9 mouse cellular contexts compared by ENCODE assay signal in genomic region chr5:48402497-48402896, GRCm38 (mm10).
A peak's percentile ranks its signal among the peaks of the same experiment; 100 is the strongest.
DNase-seq lines count a peak whose midpoint lies in the region; ATAC-seq and TF ChIP-seq lines count a peak whose summit lies in the region.
"Had no signal": no experiment of that assay in that cellular context is flagged by ENCODE, and none has a peak within 500 bp of the region (broad histone marks: within the 10 kb centered on the region; RNA-seq: fewer than 3 reads in every experiment).

No protein-coding gene starts in this region.

- TF ChIP-seq CTCF in stomach, postnatal 0 days (IDR thresholded peaks at IDR 0.05; ENCODE audit: low read depth) = no peak

- TF ChIP-seq EP300 in stomach, postnatal 0 days (optimal IDR thresholded peaks at IDR 0.05) = no peak

- no peak overlapping the region for H3K4me2 ChIP-seq in stomach, postnatal 0 days (replicated peaks; ENCODE audit: low read depth)
- H3K4me2 ChIP-seq: neural tube, embryonic 12.5 days had no signal

- ATAC-seq in erythroid progenitor cell, adult 5-6 weeks (replicated peaks; ENCODE audit: low FRiP score, poor library complexity, severe bottlenecking) = no peak
- no peak for ATAC-seq in megakaryocyte progenitor cell, adult 5-6 weeks (replicated peaks; ENCODE audit: poor library complexity)
- ATAC-seq in stomach, postnatal 0 days (ENCODE audit: low FRiP score, low TSS enrichment) = no peak

- H3K9ac ChIP-seq in stomach, postnatal 0 days (ENCODE audit: low read length) = no peak overlapping the region
- H3K9ac ChIP-seq: neural tube, embryonic 12.5 days had no signal

- H3K36me3 ChIP-seq in stomach, postnatal 0 days (ENCODE audit: control insufficient read depth, insufficient read depth, low read length) = 0 out of 2 replicates have a peak, but pooled peaks cover 4% of the 10 kb centered on the region
- H3K36me3 ChIP-seq: neural tube, embryonic 12.5 days had no signal

- intact Hi-C loops in heart, postnatal 36 days (cut with DNase I) = no loop called here

- H3K9me3 ChIP-seq in stomach, postnatal 0 days (ENCODE audit: control insufficient read depth, low read length) = no peaks in the 10 kb centered on the region
- H3K9me3 ChIP-seq: neural tube, embryonic 12.5 days had no signal

- 67% methylated on average over 3 of the region's 3 CpGs for WGBS in stomach, postnatal 0 days

- H3K27ac ChIP-seq in stomach, postnatal 0 days (replicated peaks) = no peak overlapping the region
- H3K27ac ChIP-seq: neural tube, embryonic 12.5 days had no signal

- peak; percentile 11 for DNase-seq in heart, adult 8-10 months (ENCODE audit: low spot score)
- DNase-seq in heart, postnatal 36 days = no peak
- DNase-seq in right cerebral cortex, postnatal 4 days = peak; percentile 4
- no peak for DNase-seq in right cerebral cortex, postnatal 36 days (ENCODE audit: low spot score in 2 of 2)
- DNase-seq in hindlimb bud, embryonic 11.5 days (ENCODE audit: extremely low spot score, low read depth, low spot score) = peak; percentile 64
- no peak for DNase-seq in stomach, postnatal 0 days (ENCODE audit: low spot score)

- H3K4me3 ChIP-seq in stomach, postnatal 0 days (ENCODE audit: low read depth, low read length) = no peak overlapping the region
- H3K4me3 ChIP-seq: neural tube, embryonic 12.5 days had no signal

- H3K4me1 ChIP-seq in stomach, postnatal 0 days (replicated peaks; ENCODE audit: control insufficient read depth, insufficient read depth) = no peaks in the 10 kb centered on the region
- H3K4me1 ChIP-seq: neural tube, embryonic 12.5 days had no signal

- no peaks in the 10 kb centered on the region for H3K27me3 ChIP-seq in stomach, postnatal 0 days (ENCODE audit: control insufficient read depth, insufficient read depth, low read length)
- H3K27me3 ChIP-seq: neural tube, embryonic 12.5 days had no signal

Comparison
In these comparisons a context has a peak if more than half of its experiments do, and no peak if none do; other contexts are left out.
1. DNase-seq: peak in heart, adult 8-10 months (single experiment), right cerebral cortex, postnatal 4 days (single experiment) and hindlimb bud, embryonic 11.5 days (single experiment); none in heart, postnatal 36 days (0 of 2), right cerebral cortex, postnatal 36 days (0 of 2) and stomach, postnatal 0 days (single experiment).